Mouse (Mus musculus) liver, adult 2 months (tissue): ENCODE measurements around the gene Prss42. TPM values are rescaled to one million over a fixed set of nuclear protein-coding genes. Genes with fewer than 3 reads are reported as not detected.

ENCODE experiments used
- DNase-seq: peaks from one replicate; pipeline ENCODE4 v3.0.0-alpha.2; 2011; ENCODE audit warnings: low read depth, low spot score; ENCODE audit errors: extremely low read depth
- H3K27ac ChIP-seq: fragments of 200-500 bp; replicated peaks from 2 replicates; pipeline ENCODE4 v1.5.1; 2012; ENCODE audit warnings: low read depth, mild to moderate bottlenecking, control low read depth, inconsistent platforms, low read length; ENCODE audit not compliant: insufficient read depth
- H3K27me3 ChIP-seq: fragments of 200-500 bp; 2 replicates; pipeline ENCODE4 v1.6.1; 2012; ENCODE audit warnings: mild to moderate bottlenecking, moderate library complexity, low read length, inconsistent platforms; ENCODE audit not compliant: control insufficient read depth, insufficient read depth
- H3K36me3 ChIP-seq: fragments of 200-500 bp; 2 replicates; pipeline ENCODE4 v1.6.1; 2012; ENCODE audit warnings: low read length, inconsistent platforms; ENCODE audit not compliant: control insufficient read depth, insufficient read depth
- H3K4me1 ChIP-seq: fragments of 200-500 bp; 2 replicates; pipeline ENCODE4 v1.6.1; 2011; ENCODE audit warnings: low read length; ENCODE audit not compliant: control insufficient read depth, insufficient read depth
- H3K4me3 ChIP-seq: fragments of 200-500 bp; 2 replicates; pipeline ENCODE4 v1.5.1; 2011; ENCODE audit warnings: low read depth, mild to moderate bottlenecking, control low read depth, low read length, moderate library complexity; ENCODE audit not compliant: insufficient read depth
- H3K79me2 ChIP-seq: fragments of 200-500 bp; 2 replicates; pipeline ENCODE4 v1.6.1; 2012; ENCODE audit warnings: inconsistent platforms, mild to moderate bottlenecking, low read length, moderate library complexity; ENCODE audit not compliant: control insufficient read depth, insufficient read depth
- H3K9ac ChIP-seq: fragments of 200-500 bp; 2 replicates; pipeline ENCODE4 v1.6.1; 2012; ENCODE audit warnings: low read depth, mild to moderate bottlenecking, control low read depth, inconsistent platforms, low read length
- CTCF ChIP-seq: fragments of 200-500 bp; IDR thresholded peaks from 2 replicates; pipeline ENCODE4 v1.5.1; 2011; ENCODE audit warnings: low read depth, low read length, control low read depth
- POLR2A ChIP-seq: fragments of 200-500 bp; IDR thresholded peaks from 2 replicates; pipeline ENCODE4 v1.6.1; 2011; ENCODE audit warnings: low read length, control low read depth; ENCODE audit not compliant: insufficient read depth; ENCODE audit errors: extremely low read depth
- WGBS: fragments of 180-500 bp; shearing (Covaris S2); methylation state at CpG from one replicate; pipeline ENCODE4 v1.1.7; 2018; 5-methylcytosine and 5-hydroxymethylcytosine counted together
- polyA plus RNA-seq: library from polyadenylated mRNA; depleted of rRNA; stranded (reverse); fragments of >200 nt; gene quantifications from 2 replicates; pipeline ENCODE4 v1.2.3, GENCODE M21; 2012
- total RNA-seq: library from RNA; depleted of rRNA; stranded (reverse); fragments of >200 nt; gene quantifications from 2 replicates; pipeline ENCODE4 v1.2.3, GENCODE M21; 2014

Prss42 gene
- total and polyA plus RNA-seq, 2 experiments: not detected

DNA sequence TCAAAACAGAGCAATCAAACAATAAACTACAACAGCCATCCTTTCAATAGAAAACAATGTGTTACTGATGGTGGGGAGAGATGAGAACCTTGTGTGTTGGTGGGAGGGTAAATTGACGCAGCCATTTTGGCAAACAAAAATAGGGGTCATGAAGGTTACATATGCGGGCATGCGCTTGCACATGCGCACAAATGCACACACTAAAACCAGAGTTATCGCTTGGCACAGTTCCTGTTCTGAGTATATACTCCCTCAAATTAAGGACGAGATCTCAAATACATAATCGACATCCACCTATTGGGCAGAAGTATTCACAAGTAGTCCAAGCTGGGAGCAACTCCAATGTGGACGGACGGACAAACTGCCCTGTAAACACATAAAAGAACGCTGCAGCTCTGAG lies 25.6 kb upstream of the Prss42 start:
- Histone ChIP-seq H3K4me1 (no peaks in the 10 kb centered on the region), H3K4me3 (no peak overlapping the region), H3K9ac (no peak overlapping the region), H3K36me3 (no peaks in the 10 kb centered on the region), H3K79me2 (no peaks in the 10 kb centered on the region), H3K27me3 (no peaks in the 10 kb centered on the region), H3K27ac (no peak overlapping the region)
- TF ChIP-seq CTCF (no peak), POLR2A (no peak)
- DNase-seq: no peak
- 92% methylated on average over 10 of the region's 10 CpGs for WGBS

DNA sequence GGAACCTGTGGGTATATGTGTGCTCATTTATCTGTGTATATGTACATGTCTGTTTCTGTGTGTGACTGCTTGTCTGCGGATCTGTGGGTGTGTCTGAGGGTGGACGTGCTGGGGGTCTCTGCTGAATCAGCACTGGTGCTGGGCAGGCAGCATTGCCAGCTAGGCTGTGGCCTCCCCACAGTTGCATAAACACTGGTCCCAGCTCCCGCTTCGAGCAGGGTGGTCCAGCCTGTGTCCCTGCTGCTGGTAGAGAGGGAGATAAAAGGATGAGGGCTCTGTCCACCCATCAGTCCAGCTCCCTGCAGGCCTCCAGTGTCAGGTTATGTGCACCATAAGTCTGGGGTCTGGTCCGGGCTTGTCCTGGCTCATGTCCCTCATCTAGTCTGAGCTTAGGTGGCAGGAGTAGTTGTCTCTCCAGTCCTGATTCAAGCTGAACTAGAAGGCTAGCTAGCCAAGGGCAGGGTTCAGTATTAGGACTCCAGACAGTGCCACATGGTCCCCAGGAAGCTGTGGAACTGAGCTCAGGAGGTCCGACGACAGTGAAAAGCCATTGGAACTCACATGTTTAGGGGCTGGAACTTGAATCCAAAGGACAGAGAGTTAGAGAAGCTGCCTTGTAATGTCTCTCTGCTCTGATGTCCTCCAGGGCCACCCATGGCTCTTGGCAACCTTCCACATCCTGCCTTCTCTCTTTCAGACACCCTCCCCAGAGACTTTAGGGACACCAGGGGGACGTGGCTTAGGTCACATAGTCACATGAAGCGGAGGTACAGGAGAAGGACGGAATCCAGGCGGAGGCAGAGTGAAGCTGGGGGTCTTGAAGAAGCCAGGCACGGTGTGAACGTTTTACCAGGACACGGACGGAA lies 23.3 kb upstream of the Prss42 start:
- H3K4me1 ChIP-seq: no peaks in the 10 kb centered on the region
- TF ChIP-seq POLR2A (no peak), CTCF (no peak)
- H3K27ac ChIP-seq: no peak overlapping the region
- no peaks in the 10 kb centered on the region for H3K27me3 ChIP-seq
- DNase-seq: no peak
- H3K36me3 ChIP-seq: no peaks in the 10 kb centered on the region
- H3K79me2 ChIP-seq: no peaks in the 10 kb centered on the region
- WGBS: 87% methylated on average over 15 of the region's 15 CpGs
- H3K4me3 ChIP-seq: no peak overlapping the region
- no peak overlapping the region for H3K9ac ChIP-seq

DNA sequence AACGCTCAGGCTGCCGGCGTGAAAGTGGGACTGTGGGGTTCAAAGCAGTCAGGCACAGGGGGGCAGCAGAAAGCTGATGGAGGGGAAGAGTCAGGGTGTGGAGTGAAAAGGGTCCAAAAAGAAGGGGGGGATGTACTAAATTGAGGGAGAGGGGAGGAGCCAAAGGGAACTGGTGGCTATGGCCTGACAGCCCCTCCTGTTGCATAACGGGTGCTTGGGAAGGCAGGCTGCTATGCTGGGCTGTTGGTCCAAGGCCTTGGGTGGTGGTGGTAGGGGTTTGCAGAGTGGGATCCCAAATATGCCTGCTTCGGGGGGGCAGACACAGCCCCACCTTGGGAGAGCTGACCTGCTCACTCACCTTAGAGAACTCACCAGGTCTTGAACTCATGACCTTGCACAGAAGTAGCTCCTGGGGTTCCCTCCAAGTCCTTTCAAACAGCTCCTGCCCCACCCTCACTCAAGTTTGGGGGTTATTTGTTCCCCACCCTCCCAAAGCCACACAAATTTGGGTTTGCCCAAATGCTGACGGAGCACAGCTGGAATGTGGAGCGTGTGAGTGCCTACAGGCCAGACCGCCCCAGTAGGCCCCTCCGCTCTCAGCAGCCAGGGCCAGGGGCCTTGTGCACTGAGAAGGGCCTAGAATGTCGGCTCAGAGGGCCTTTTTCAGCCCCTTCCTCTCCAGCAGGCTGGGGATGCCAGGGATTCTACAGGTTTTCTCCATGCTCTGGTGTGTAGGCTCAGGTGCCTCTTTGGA lies 22.5 kb upstream of the Prss42 start:
- Histone ChIP-seq H3K9ac (no peak overlapping the region), H3K27ac (no peak overlapping the region), H3K4me1 (no peaks in the 10 kb centered on the region), H3K27me3 (no peaks in the 10 kb centered on the region), H3K79me2 (no peaks in the 10 kb centered on the region), H3K4me3 (no peak overlapping the region), H3K36me3 (no peaks in the 10 kb centered on the region)
- WGBS: 89% methylated on average over 10 of the region's 10 CpGs
- no peak for DNase-seq
- TF ChIP-seq POLR2A (no peak), CTCF (no peak)

DNA sequence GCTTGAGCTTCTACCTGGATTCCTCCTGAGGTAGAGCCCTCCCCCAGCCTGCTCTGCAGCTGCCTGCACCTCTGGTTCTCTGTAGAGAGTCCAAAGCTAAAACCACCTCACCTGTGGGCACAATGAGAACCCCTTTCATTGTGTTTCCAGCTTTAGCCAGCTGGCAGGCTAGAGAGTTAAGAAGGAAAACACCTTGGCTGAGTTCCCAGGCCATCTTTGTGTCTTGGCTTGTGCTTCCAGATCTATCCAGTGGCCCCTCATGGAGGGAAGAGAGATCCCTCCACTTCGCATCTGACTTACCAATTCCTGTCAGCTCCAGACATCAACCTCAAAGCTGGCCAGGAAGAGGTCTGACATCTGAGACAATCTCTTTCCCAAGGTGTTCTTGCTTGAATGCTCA lies 19.9 kb upstream of the Prss42 start:
- no peak for DNase-seq
- Histone ChIP-seq H3K4me1 (peaks cover 9% of the 10 kb centered on the region; the same call in 1 of the 2 replicates), H3K79me2 (no peaks in the 10 kb centered on the region), H3K9ac (no peak overlapping the region), H3K27ac (no peak overlapping the region), H3K27me3 (no peaks in the 10 kb centered on the region), H3K36me3 (no peaks in the 10 kb centered on the region), H3K4me3 (no peak overlapping the region)
- WGBS: 97% methylated on average over 1 of the region's 1 CpGs
- TF ChIP-seq POLR2A (no peak), CTCF (no peak)

DNA sequence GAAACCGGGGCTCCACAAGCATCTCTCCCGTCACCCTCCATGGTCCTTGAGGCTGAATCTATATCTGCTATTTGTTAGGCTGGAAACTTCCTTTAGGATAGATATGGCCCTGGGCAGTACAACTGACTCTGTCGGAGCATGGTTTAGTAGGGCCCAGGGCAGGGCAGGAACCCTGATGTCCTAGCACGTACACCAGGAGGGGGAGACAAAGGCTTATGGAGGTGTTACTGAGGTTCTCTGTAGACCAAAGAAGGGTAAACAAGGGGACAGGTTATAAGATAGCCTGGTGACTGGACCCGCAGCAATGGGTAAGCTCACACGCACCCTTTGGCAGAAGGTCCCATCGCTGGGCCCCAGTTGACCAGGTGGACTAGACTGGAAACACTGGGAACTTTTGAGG lies 19.4 kb upstream of the Prss42 start:
- no peaks in the 10 kb centered on the region for H3K27me3 ChIP-seq

More for the DNA sequence above, 19.4 kb upstream of the Prss42 start:
- WGBS: 87% methylated on average over 7 of the region's 7 CpGs
- TF ChIP-seq CTCF: no peak
- Histone ChIP-seq H3K79me2 (no peaks in the 10 kb centered on the region), H3K27ac (no peak overlapping the region), H3K4me3 (no peak overlapping the region), H3K36me3 (no peaks in the 10 kb centered on the region), H3K4me1 (peaks cover 9% of the 10 kb centered on the region; the same call in 1 of the 2 replicates), H3K9ac (no peak overlapping the region)
- no peak for DNase-seq
